Mouse (Mus musculus) liver, postnatal 0 days (tissue): ENCODE data around the gene Olfr764-ps1. TPM values are rescaled to one million over a fixed set of nuclear protein-coding genes. Genes with fewer than 3 reads are reported as not detected.
"Not testable (repeated sequence)": the region's sequence is repeated elsewhere in the genome, so short reads cannot be mapped to it uniquely, and the experiment has no call there.

ENCODE experiments used
- ATAC-seq: fragments of 200-750 bp; cut with Nextera tagmentation; 2 replicates; pipeline ENCODE4 v1.8.0; 2017; ENCODE audit warnings: mild to moderate bottlenecking, moderate library complexity
- DNase-seq: peaks from one replicate; pipeline ENCODE4 v3.0.0-alpha.2; 2016
- H3K27ac ChIP-seq: fragments of 300-500 bp; sonication (generic); 2 replicates; pipeline ENCODE4 v1.5.1; 2014; ENCODE audit warnings: antibody characterized with exemption, moderate library complexity, mild to moderate bottlenecking, low read depth
- H3K27me3 ChIP-seq: fragments of 300-500 bp; sonication (generic); 2 replicates; pipeline ENCODE4 v1.6.1; 2014; ENCODE audit warnings: low read length, control low read depth, mixed read lengths; ENCODE audit not compliant: insufficient read depth
- H3K36me3 ChIP-seq: fragments of 300-500 bp; sonication (generic); replicated peaks from 2 replicates; pipeline ENCODE4 v1.6.1; 2014; ENCODE audit warnings: mild to moderate bottlenecking, control low read depth, low read length, moderate library complexity, mixed read lengths; ENCODE audit not compliant: insufficient read depth
- H3K4me1 ChIP-seq: fragments of 300-500 bp; sonication (generic); 2 replicates; pipeline ENCODE4 v1.6.1; 2014; ENCODE audit warnings: antibody characterized with exemption, mild to moderate bottlenecking, control low read depth; ENCODE audit not compliant: insufficient read depth
- H3K4me2 ChIP-seq: fragments of 300-500 bp; sonication (generic); 2 replicates; pipeline ENCODE4 v1.6.1; 2014; ENCODE audit warnings: low read depth, mild to moderate bottlenecking, low read length, moderate library complexity, mixed read lengths
- H3K4me3 ChIP-seq: fragments of 300-500 bp; sonication (generic); 2 replicates; pipeline ENCODE4 v1.5.1; 2014; ENCODE audit warnings: low read depth, low read length
- H3K9ac ChIP-seq: fragments of 300-500 bp; sonication (generic); replicated peaks from 2 replicates; pipeline ENCODE4 v1.6.1; 2014; ENCODE audit warnings: mild to moderate bottlenecking, moderate library complexity
- H3K9me3 ChIP-seq: fragments of 300-500 bp; sonication (generic); 2 replicates; pipeline ENCODE4 v1.6.1; 2016; ENCODE audit warnings: mild to moderate bottlenecking, control low read depth, low read length, mixed read lengths
- CTCF ChIP-seq: sonication (generic); IDR thresholded peaks from 2 replicates; pipeline ENCODE4 v1.5.1; 2016; ENCODE audit warnings: antibody characterized with exemption, low read depth
- EP300 ChIP-seq: IDR thresholded peaks from 2 replicates; pipeline ENCODE4 v1.6.1; 2016; ENCODE audit warnings: antibody characterized with exemption, low read depth, mild to moderate bottlenecking
- WGBS: fragments of 180-500 bp; shearing (Covaris S2); extraction: QIAGEN DNeasy Blood & Tissue Kit; methylation state at CpG from one replicate; pipeline ENCODE4 v1.1.7; 2014; ENCODE audit not compliant: insufficient replicate concordance; 5-methylcytosine and 5-hydroxymethylcytosine counted together
- polyA plus RNA-seq: library from polyadenylated mRNA; unstranded; fragments of >200 nt; fragmentation: Nextera tagmentation; extraction: Ambion mirVana; gene quantifications from 2 replicates; pipeline ENCODE4 v1.2.1, GENCODE M21; 2015

The Olfr764-ps1 gene
- polyA plus RNA-seq, 1 experiment from 2014 or later: not detected

DNA sequence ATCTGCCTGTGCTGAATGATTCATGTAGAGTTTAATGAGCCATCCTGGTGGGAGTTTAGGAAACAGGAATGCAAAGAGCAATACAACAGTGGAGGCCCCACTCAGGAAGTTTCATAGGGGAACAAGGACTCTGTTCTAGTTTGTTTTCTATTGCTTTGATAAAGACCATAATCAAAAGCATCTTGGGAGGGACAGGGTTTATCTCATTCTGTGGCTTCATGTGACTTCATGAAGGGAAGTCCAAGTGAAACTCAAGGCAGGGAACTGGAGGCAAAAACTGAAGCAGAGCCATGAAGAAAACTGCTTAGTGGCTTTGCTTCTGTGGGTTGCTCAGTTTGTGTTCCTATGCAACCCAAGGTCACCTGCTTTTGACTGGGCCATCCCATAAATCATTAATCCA is 25.2 kb downstream of the Olfr764-ps1 start:
- Histone ChIP-seq H3K9ac (no peak overlapping the region), H3K4me1 (no peaks in the 10 kb centered on the region), H3K27me3 (no peaks in the 10 kb centered on the region), H3K4me2 (no peak overlapping the region), H3K9me3 (no peaks in the 10 kb centered on the region), H3K4me3 (no peak overlapping the region), H3K27ac (no peak overlapping the region), H3K36me3 (no peaks in the 10 kb centered on the region)
- TF ChIP-seq EP300 (no peak), CTCF (no peak)
- DNase-seq (peak; percentile 11), ATAC-seq (no peak)

- not testable (repeated sequence) for H3K27me3 ChIP-seq, H3K4me2 ChIP-seq, ATAC-seq, H3K36me3 ChIP-seq, DNase-seq, H3K27ac ChIP-seq, H3K4me1 ChIP-seq, H3K4me3 ChIP-seq, H3K9ac ChIP-seq, H3K9me3 ChIP-seq
- 48% methylated on average over 2 of the region's 5 CpGs for WGBS
These were observed 28.2 kb downstream of the Olfr764-ps1 start for GRCm38 (mm10) chr10:129011511-129011910.

- no peaks in the 10 kb centered on the region for H3K27me3 ChIP-seq
- DNase-seq: no peak
- no peak within 1 kb of the TSS for H3K4me2 ChIP-seq
- no peaks in the 10 kb centered on the region for H3K4me1 ChIP-seq
- TF ChIP-seq CTCF (no peak), EP300 (no peak)
- H3K27ac ChIP-seq: no peak within 1 kb of the TSS
- no peak for ATAC-seq
- 57% methylated on average over 2 of the region's 2 CpGs for WGBS
- no peak within 1 kb of the TSS for H3K4me3 ChIP-seq
- no peak within 1 kb of the TSS for H3K9ac ChIP-seq
- H3K9me3 ChIP-seq: no peaks in the 10 kb centered on the region
- no peaks in the 10 kb centered on the region for H3K36me3 ChIP-seq
These were observed 29.3 kb downstream of the Olfr764-ps1 start, which contains the start of gene Olfr763 for GRCm38 (mm10) chr10:129010288-129010841. Gene Olfr763 (plus strand): TSS chr10:129010791.

GRCm38 (mm10) chr10:129004032-129004920 is 35.4 kb downstream of the Olfr764-ps1 start:
- H3K4me3 ChIP-seq: no peak overlapping the region
- DNase-seq (no peak), ATAC-seq (peak; percentile 88)
- H3K9me3 ChIP-seq: no peaks in the 10 kb centered on the region
- no peaks in the 10 kb centered on the region for H3K36me3 ChIP-seq
- 72% methylated on average over 14 of the region's 14 CpGs for WGBS
- no peak overlapping the region for H3K27ac ChIP-seq
- no peak for TF ChIP-seq CTCF
- H3K27me3 ChIP-seq: no peaks in the 10 kb centered on the region
- H3K4me1 ChIP-seq: no peaks in the 10 kb centered on the region
- H3K4me2 ChIP-seq: no peak overlapping the region
- H3K9ac ChIP-seq: no peak overlapping the region

DNA sequence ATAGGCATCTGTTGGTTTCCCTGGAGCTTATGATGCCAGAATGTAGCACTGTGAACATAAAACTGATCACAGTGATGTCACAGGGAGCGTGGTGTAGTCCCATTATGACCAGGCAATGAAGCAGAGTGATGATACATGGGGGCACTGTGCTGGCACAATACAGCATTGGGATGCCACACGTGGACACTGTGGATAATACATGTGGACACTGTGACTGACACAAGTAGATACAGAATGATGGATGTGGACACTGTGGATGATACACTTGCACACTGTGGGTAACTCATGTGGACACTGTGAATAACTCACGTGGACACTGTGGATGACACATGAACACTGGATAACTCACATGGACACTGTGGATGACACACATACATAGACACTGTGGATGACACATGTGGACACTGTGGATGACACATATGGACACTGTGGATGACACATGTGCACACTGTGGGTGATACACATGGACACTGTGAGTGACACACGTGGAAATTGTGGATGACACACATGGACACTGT is 43.1 kb downstream of the Olfr764-ps1 start:
- WGBS: 65% methylated on average over 4 of the region's 4 CpGs

GRCm38 (mm10) chr10:128995796-128996195 is 43.9 kb downstream of the Olfr764-ps1 start:
- no peak for ATAC-seq
- H3K4me1 ChIP-seq: no peaks in the 10 kb centered on the region
- no peaks in the 10 kb centered on the region for H3K9me3 ChIP-seq
- 84% methylated on average over 1 of the region's 1 CpGs for WGBS
- TF ChIP-seq EP300: no peak
- no peak for TF ChIP-seq CTCF
- H3K9ac ChIP-seq: no peak overlapping the region
- no peaks in the 10 kb centered on the region for H3K27me3 ChIP-seq
- no peaks in the 10 kb centered on the region for H3K36me3 ChIP-seq
- DNase-seq: no peak
- no peak overlapping the region for H3K27ac ChIP-seq
- no peak overlapping the region for H3K4me3 ChIP-seq
- no peak overlapping the region for H3K4me2 ChIP-seq

More for the DNA sequence above, 43.1 kb downstream of the Olfr764-ps1 start:
- no peak for ATAC-seq
- H3K9ac ChIP-seq: no peak overlapping the region
- no peaks in the 10 kb centered on the region for H3K36me3 ChIP-seq
- H3K27ac ChIP-seq: no peak overlapping the region
- no peak for DNase-seq
- H3K4me1 ChIP-seq: no peaks in the 10 kb centered on the region
- H3K27me3 ChIP-seq: no peaks in the 10 kb centered on the region
- H3K9me3 ChIP-seq: no peaks in the 10 kb centered on the region
- TF ChIP-seq EP300 (no peak), CTCF (no peak)
- no peak overlapping the region for H3K4me3 ChIP-seq
- H3K4me2 ChIP-seq: no peak overlapping the region
